21 mouse cellular contexts compared by ENCODE assay signal in the genomic region with DNA sequence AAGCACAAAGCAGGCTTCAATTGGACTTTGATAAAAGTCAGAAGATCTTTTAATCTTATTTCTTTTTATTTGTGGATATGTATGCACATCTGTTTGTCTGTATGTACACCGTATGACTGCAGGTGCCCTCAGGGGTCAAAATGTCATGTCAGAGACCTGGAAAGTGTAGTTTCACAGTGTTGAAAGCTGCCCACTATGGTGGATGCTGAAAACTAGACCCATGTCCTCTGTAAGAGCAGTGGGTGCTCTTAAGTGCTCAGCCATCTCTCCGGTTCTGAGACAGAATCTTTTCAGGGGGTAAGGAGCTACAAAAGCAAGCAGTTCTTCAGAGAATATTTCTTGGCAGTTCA.
A peak's percentile ranks its signal among the peaks of the same experiment; 100 is the strongest.
DNase-seq lines count a peak whose midpoint lies in the region; ATAC-seq and TF ChIP-seq lines count a peak whose summit lies in the region.
"Had no signal": no experiment of that assay in that cellular context is flagged by ENCODE, and none has a peak within 500 bp of the region (broad histone marks: within the 10 kb centered on the region; RNA-seq: fewer than 3 reads in every experiment).

No protein-coding gene starts in this region.

- no peaks in the 10 kb centered on the region for H3K27me3 ChIP-seq in forebrain, embryonic 12.5 days
- no peaks in the 10 kb centered on the region for H3K27me3 ChIP-seq in forebrain, embryonic 16.5 days (replicated peaks; ENCODE audit: control insufficient read depth, insufficient read depth, low read length)
- no peaks in the 10 kb centered on the region for H3K27me3 ChIP-seq in hindbrain, embryonic 13.5 days
- no peaks in the 10 kb centered on the region for H3K27me3 ChIP-seq in hindbrain, postnatal 0 days (ENCODE audit: insufficient read depth, low read length)
- no peaks in the 10 kb centered on the region for H3K27me3 ChIP-seq in midbrain, embryonic 13.5 days
- H3K27me3 ChIP-seq in midbrain, embryonic 14.5 days (ENCODE audit: control insufficient read depth, insufficient read depth, low read length): no peaks in the 10 kb centered on the region
- no peaks in the 10 kb centered on the region for H3K27me3 ChIP-seq in midbrain, embryonic 15.5 days (replicated peaks)
- H3K27me3 ChIP-seq: CH12.LX; hindbrain, embryonic 15.5 days; liver, embryonic 12.5 days; megakaryocyte, embryonic 14.5 days; neural tube, embryonic 13.5 days had no signal

- no peak overlapping the region for H3K9ac ChIP-seq in forebrain, embryonic 12.5 days
- H3K9ac ChIP-seq in forebrain, embryonic 16.5 days (replicated peaks; ENCODE audit: low read depth, low read length): no peak overlapping the region
- H3K9ac ChIP-seq in hindbrain, embryonic 13.5 days: no peak overlapping the region
- no peak overlapping the region for H3K9ac ChIP-seq in hindbrain, postnatal 0 days (replicated peaks; ENCODE audit: low read length)
- no peak overlapping the region for H3K9ac ChIP-seq in midbrain, embryonic 13.5 days (replicated peaks)
- H3K9ac ChIP-seq in midbrain, embryonic 14.5 days (replicated peaks; ENCODE audit: low read length): no peak overlapping the region
- H3K9ac ChIP-seq in midbrain, embryonic 15.5 days: no peak overlapping the region
- H3K9ac ChIP-seq: hindbrain, embryonic 15.5 days; liver, embryonic 12.5 days; liver, postnatal 0 days; neural tube, embryonic 13.5 days had no signal

- no peak for DNase-seq in hindbrain, postnatal 0 days (ENCODE audit: low spot score)
- no peak for DNase-seq in midbrain, embryonic 14.5 days
- no peak for DNase-seq in layer of hippocampus, adult 9-10 months (ENCODE audit: low spot score)
- DNase-seq: adrenal gland, adult 8-10 months; gastrocnemius, postnatal 14 days; kidney, postnatal 10 days; layer of hippocampus, adult 9-11 months; liver, postnatal 0 days; thymus, postnatal 4 days had no signal

- TF ChIP-seq CTCF in hindbrain, postnatal 0 days (IDR thresholded peaks at IDR 0.05; ENCODE audit: low read depth): no peak

- no peak overlapping the region for H3K27ac ChIP-seq in forebrain, embryonic 12.5 days
- H3K27ac ChIP-seq in forebrain, embryonic 16.5 days (ENCODE audit: low read length): no peak overlapping the region
- H3K27ac ChIP-seq in hindbrain, embryonic 13.5 days: no peak overlapping the region
- no peak overlapping the region for H3K27ac ChIP-seq in hindbrain, postnatal 0 days
- H3K27ac ChIP-seq in midbrain, embryonic 13.5 days: no peak overlapping the region
- no peak overlapping the region for H3K27ac ChIP-seq in midbrain, embryonic 14.5 days (replicated peaks; ENCODE audit: low read depth, low read length)
- H3K27ac ChIP-seq in midbrain, embryonic 15.5 days: no peak overlapping the region
- H3K27ac ChIP-seq: hindbrain, embryonic 15.5 days; liver, embryonic 12.5 days; neural tube, embryonic 13.5 days had no signal

- WGBS in forebrain, embryonic 12.5 days: 89% methylated on average over 2 of the region's 2 CpGs
- 94% methylated on average over 2 of the region's 2 CpGs for WGBS in forebrain, embryonic 16.5 days
- WGBS in hindbrain, embryonic 13.5 days: 87% methylated on average over 2 of the region's 2 CpGs
- 88% methylated on average over 2 of the region's 2 CpGs for WGBS in hindbrain, postnatal 0 days
- 86% methylated on average over 2 of the region's 2 CpGs for WGBS in midbrain, embryonic 13.5 days
- WGBS in midbrain, embryonic 14.5 days: 94% methylated on average over 2 of the region's 2 CpGs
- WGBS in midbrain, embryonic 15.5 days: 87% methylated on average over 2 of the region's 2 CpGs

- peak; percentile 36; the same call in 1 of the 2 replicates for ATAC-seq in forebrain, embryonic 12.5 days (ENCODE audit: low FRiP score)
- ATAC-seq in forebrain, embryonic 16.5 days: no peak
- peak; percentile 36; the same call in 1 of the 2 replicates for ATAC-seq in hindbrain, embryonic 13.5 days (ENCODE audit: low FRiP score)
- no peak for ATAC-seq in hindbrain, postnatal 0 days
- peak; percentile 43; the same call in 1 of the 2 replicates for ATAC-seq in midbrain, embryonic 13.5 days
- ATAC-seq in midbrain, embryonic 14.5 days (ENCODE audit: low FRiP score, low TSS enrichment): no peak
- peak; percentile 27; the same call in 1 of the 2 replicates for ATAC-seq in midbrain, embryonic 15.5 days (replicated peaks)
- ATAC-seq: intestine, postnatal 0 days; liver, embryonic 12.5 days; liver, postnatal 0 days had no signal

- no peaks in the 10 kb centered on the region for H3K9me3 ChIP-seq in forebrain, embryonic 12.5 days
- no peaks in the 10 kb centered on the region for H3K9me3 ChIP-seq in forebrain, embryonic 16.5 days (ENCODE audit: control insufficient read depth, low read length)
- no peaks in the 10 kb centered on the region for H3K9me3 ChIP-seq in hindbrain, embryonic 13.5 days
- H3K9me3 ChIP-seq in hindbrain, postnatal 0 days (ENCODE audit: low read length): no peaks in the 10 kb centered on the region
- H3K9me3 ChIP-seq in midbrain, embryonic 13.5 days: no peaks in the 10 kb centered on the region
- H3K9me3 ChIP-seq in midbrain, embryonic 14.5 days (ENCODE audit: control insufficient read depth, low read length): no peaks in the 10 kb centered on the region
- H3K9me3 ChIP-seq in midbrain, embryonic 15.5 days: no peaks in the 10 kb centered on the region
- H3K9me3 ChIP-seq: hindbrain, embryonic 15.5 days; liver, embryonic 12.5 days; megakaryocyte, embryonic 14.5 days; neural tube, embryonic 13.5 days had no signal

- no peaks in the 10 kb centered on the region for H3K4me1 ChIP-seq in forebrain, embryonic 12.5 days
- H3K4me1 ChIP-seq in forebrain, embryonic 16.5 days (replicated peaks; ENCODE audit: control insufficient read depth, insufficient read depth, low read length): no peaks in the 10 kb centered on the region
- no peaks in the 10 kb centered on the region for H3K4me1 ChIP-seq in hindbrain, embryonic 13.5 days (replicated peaks)
- H3K4me1 ChIP-seq in hindbrain, postnatal 0 days (ENCODE audit: insufficient read depth, low read length): no peaks in the 10 kb centered on the region
- H3K4me1 ChIP-seq in midbrain, embryonic 13.5 days (replicated peaks): no peaks in the 10 kb centered on the region
- no peaks in the 10 kb centered on the region for H3K4me1 ChIP-seq in midbrain, embryonic 14.5 days (ENCODE audit: control insufficient read depth, insufficient read depth, low read length)
- 0 out of 2 replicates have a peak, but pooled peaks cover 2% of the 10 kb centered on the region for H3K4me1 ChIP-seq in midbrain, embryonic 15.5 days
- H3K4me1 ChIP-seq: hindbrain, embryonic 15.5 days; liver, embryonic 12.5 days; megakaryocyte, embryonic 14.5 days; neural tube, embryonic 13.5 days had no signal

- no peaks in the 10 kb centered on the region for H3K36me3 ChIP-seq in forebrain, embryonic 12.5 days (replicated peaks)
- H3K36me3 ChIP-seq in forebrain, embryonic 16.5 days (ENCODE audit: control insufficient read depth, insufficient read depth): no peaks in the 10 kb centered on the region
- H3K36me3 ChIP-seq in hindbrain, embryonic 13.5 days: no peaks in the 10 kb centered on the region
- no peaks in the 10 kb centered on the region for H3K36me3 ChIP-seq in hindbrain, postnatal 0 days (ENCODE audit: insufficient read depth, low read length)
- H3K36me3 ChIP-seq in midbrain, embryonic 13.5 days: no peaks in the 10 kb centered on the region
- no peaks in the 10 kb centered on the region for H3K36me3 ChIP-seq in midbrain, embryonic 14.5 days (ENCODE audit: control insufficient read depth, insufficient read depth, low read length)
- H3K36me3 ChIP-seq in midbrain, embryonic 15.5 days (replicated peaks): no peaks in the 10 kb centered on the region
- H3K36me3 ChIP-seq: hindbrain, embryonic 15.5 days; liver, embryonic 12.5 days; neural tube, embryonic 13.5 days had no signal

- H3K4me2 ChIP-seq in forebrain, embryonic 12.5 days: no peak overlapping the region
- H3K4me2 ChIP-seq in forebrain, embryonic 16.5 days (ENCODE audit: low read length): no peak overlapping the region
- no peak overlapping the region for H3K4me2 ChIP-seq in hindbrain, embryonic 13.5 days
- H3K4me2 ChIP-seq in hindbrain, postnatal 0 days (ENCODE audit: low read depth, low read length): no peak overlapping the region
- no peak overlapping the region for H3K4me2 ChIP-seq in midbrain, embryonic 13.5 days (replicated peaks)
- no peak overlapping the region for H3K4me2 ChIP-seq in midbrain, embryonic 14.5 days (ENCODE audit: low read length)
- H3K4me2 ChIP-seq in midbrain, embryonic 15.5 days: no peak overlapping the region
- H3K4me2 ChIP-seq: hindbrain, embryonic 15.5 days; liver, embryonic 12.5 days; neural tube, embryonic 13.5 days had no signal

- no peak overlapping the region for H3K4me3 ChIP-seq in forebrain, embryonic 12.5 days (replicated peaks)
- H3K4me3 ChIP-seq in forebrain, embryonic 16.5 days (replicated peaks; ENCODE audit: low read length): no peak overlapping the region
- no peak overlapping the region for H3K4me3 ChIP-seq in hindbrain, embryonic 13.5 days
- H3K4me3 ChIP-seq in hindbrain, postnatal 0 days (ENCODE audit: low read length): no peak overlapping the region
- H3K4me3 ChIP-seq in midbrain, embryonic 13.5 days (replicated peaks): no peak overlapping the region
- no peak overlapping the region for H3K4me3 ChIP-seq in midbrain, embryonic 14.5 days (replicated peaks; ENCODE audit: low read depth, low read length)
- no peak overlapping the region for H3K4me3 ChIP-seq in midbrain, embryonic 15.5 days
- H3K4me3 ChIP-seq: erythroblast, embryonic 14.5 days; hindbrain, embryonic 15.5 days; liver, embryonic 12.5 days; megakaryocyte, embryonic 14.5 days; neural tube, embryonic 13.5 days had no signal

Comparison
In these comparisons a context has a peak if more than half of its experiments do, and no peak if none do; other contexts are left out.
1. ATAC-seq: peak in forebrain, embryonic 12.5 days (single experiment), hindbrain, embryonic 13.5 days (single experiment), midbrain, embryonic 13.5 days (single experiment) and midbrain, embryonic 15.5 days (single experiment); none in forebrain, embryonic 16.5 days (single experiment), hindbrain, postnatal 0 days (single experiment) and midbrain, embryonic 14.5 days (single experiment).